Mouse (Mus musculus) liver, adult 2 months (tissue): ENCODE results near the gene Chst3. TPM values are rescaled to one million over a fixed set of nuclear protein-coding genes. Genes with fewer than 3 reads are reported as not detected.

ENCODE experiments used
- DNase-seq: peaks from one replicate; pipeline ENCODE4 v3.0.0-alpha.2; 2011; ENCODE audit warnings: low read depth, low spot score; ENCODE audit errors: extremely low read depth
- H3K27ac ChIP-seq: fragments of 200-500 bp; replicated peaks from 2 replicates; pipeline ENCODE4 v1.5.1; 2012; ENCODE audit warnings: low read depth, mild to moderate bottlenecking, control low read depth, inconsistent platforms, low read length; ENCODE audit not compliant: insufficient read depth
- H3K27me3 ChIP-seq: fragments of 200-500 bp; 2 replicates; pipeline ENCODE4 v1.6.1; 2012; ENCODE audit warnings: mild to moderate bottlenecking, moderate library complexity, low read length, inconsistent platforms; ENCODE audit not compliant: control insufficient read depth, insufficient read depth
- H3K36me3 ChIP-seq: fragments of 200-500 bp; 2 replicates; pipeline ENCODE4 v1.6.1; 2012; ENCODE audit warnings: low read length, inconsistent platforms; ENCODE audit not compliant: control insufficient read depth, insufficient read depth
- H3K4me1 ChIP-seq: fragments of 200-500 bp; 2 replicates; pipeline ENCODE4 v1.6.1; 2011; ENCODE audit warnings: low read length; ENCODE audit not compliant: control insufficient read depth, insufficient read depth
- H3K4me3 ChIP-seq: fragments of 200-500 bp; 2 replicates; pipeline ENCODE4 v1.5.1; 2011; ENCODE audit warnings: low read depth, mild to moderate bottlenecking, control low read depth, low read length, moderate library complexity; ENCODE audit not compliant: insufficient read depth
- H3K79me2 ChIP-seq: fragments of 200-500 bp; 2 replicates; pipeline ENCODE4 v1.6.1; 2012; ENCODE audit warnings: inconsistent platforms, mild to moderate bottlenecking, low read length, moderate library complexity; ENCODE audit not compliant: control insufficient read depth, insufficient read depth
- H3K9ac ChIP-seq: fragments of 200-500 bp; 2 replicates; pipeline ENCODE4 v1.6.1; 2012; ENCODE audit warnings: low read depth, mild to moderate bottlenecking, control low read depth, inconsistent platforms, low read length
- CTCF ChIP-seq: fragments of 200-500 bp; IDR thresholded peaks from 2 replicates; pipeline ENCODE4 v1.5.1; 2011; ENCODE audit warnings: low read depth, low read length, control low read depth
- POLR2A ChIP-seq: fragments of 200-500 bp; IDR thresholded peaks from 2 replicates; pipeline ENCODE4 v1.6.1; 2011; ENCODE audit warnings: low read length, control low read depth; ENCODE audit not compliant: insufficient read depth; ENCODE audit errors: extremely low read depth
- WGBS: fragments of 180-500 bp; shearing (Covaris S2); methylation state at CpG from one replicate; pipeline ENCODE4 v1.1.7; 2018; 5-methylcytosine and 5-hydroxymethylcytosine counted together
- polyA plus RNA-seq: library from polyadenylated mRNA; depleted of rRNA; stranded (reverse); fragments of >200 nt; gene quantifications from 2 replicates; pipeline ENCODE4 v1.2.3, GENCODE M21; 2012
- total RNA-seq: library from RNA; depleted of rRNA; stranded (reverse); fragments of >200 nt; gene quantifications from 2 replicates; pipeline ENCODE4 v1.2.3, GENCODE M21; 2014

Chst3 gene
- total and polyA plus RNA-seq, 2 experiments, result 0.09 to 0.43 TPM

DNA sequence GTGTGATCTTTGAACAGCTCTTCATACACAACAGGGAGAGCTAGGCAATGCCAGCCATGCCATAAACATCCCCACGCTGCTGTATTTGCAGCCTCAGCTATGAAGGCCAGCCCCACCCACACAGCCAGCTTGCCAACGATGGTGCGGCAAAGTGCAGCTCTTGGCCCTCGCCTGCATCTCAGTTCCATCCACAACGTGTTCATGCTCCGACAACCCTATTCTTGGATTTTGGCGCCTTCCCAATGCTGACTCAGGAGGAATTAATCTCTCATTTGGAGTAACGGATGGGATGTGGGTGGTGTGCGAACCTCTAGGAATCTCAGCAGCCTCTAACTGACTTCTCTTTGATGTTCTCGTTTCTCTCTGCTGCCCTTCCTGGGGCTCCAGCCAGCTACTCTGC is 46.0 kb downstream of the Chst3 start:
- WGBS, result 74% methylated on average over 10 of the region's 10 CpGs
- H3K4me1 ChIP-seq, result no peaks in the 10 kb centered on the region
- DNase-seq, result no peak
- TF ChIP-seq POLR2A, result no peak
- TF ChIP-seq CTCF, result no peak
- no peak overlapping the region for H3K9ac ChIP-seq
- H3K27ac ChIP-seq, result no peak overlapping the region
- H3K36me3 ChIP-seq, result no peaks in the 10 kb centered on the region
- no peaks in the 10 kb centered on the region for H3K27me3 ChIP-seq
- H3K79me2 ChIP-seq, result no peaks in the 10 kb centered on the region
- no peak overlapping the region for H3K4me3 ChIP-seq

GRCm38 (mm10) chr10:60172306-60172705 is 46.8 kb downstream of the Chst3 start:
- WGBS, result 90% methylated on average over 4 of the region's 4 CpGs
- DNase-seq, result no peak
- Histone ChIP-seq H3K4me1 (no peaks in the 10 kb centered on the region), H3K36me3 (no peaks in the 10 kb centered on the region), H3K9ac (no peak overlapping the region), H3K27me3 (no peaks in the 10 kb centered on the region), H3K4me3 (no peak overlapping the region), H3K79me2 (no peaks in the 10 kb centered on the region), H3K27ac (no peak overlapping the region)
- no peak for TF ChIP-seq POLR2A
- no peak for TF ChIP-seq CTCF

DNA sequence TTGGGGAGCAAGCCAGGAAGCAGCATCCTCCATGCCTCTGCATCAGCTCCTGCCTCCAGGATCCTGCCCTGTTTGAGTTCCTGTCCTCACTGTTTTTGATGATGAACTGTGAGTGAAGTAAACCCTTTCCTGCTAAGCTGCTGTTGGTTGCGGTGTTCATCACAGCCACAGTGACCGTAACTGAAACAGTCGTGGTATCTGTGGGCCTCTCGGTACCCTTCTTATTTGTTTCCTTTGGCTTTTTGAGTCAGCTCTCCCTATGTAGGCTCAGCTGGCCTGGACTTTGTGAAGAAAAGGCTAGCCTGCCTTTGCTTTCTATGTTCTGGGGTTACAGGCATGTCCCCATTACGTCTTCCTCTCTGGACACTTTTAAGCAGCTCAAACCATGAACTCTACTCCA is 47.7 kb downstream of the Chst3 start:
- no peak for TF ChIP-seq POLR2A
- TF ChIP-seq CTCF, result no peak
- Histone ChIP-seq H3K4me3 (no peak overlapping the region), H3K79me2 (no peaks in the 10 kb centered on the region), H3K9ac (no peak overlapping the region), H3K27ac (no peak overlapping the region), H3K27me3 (no peaks in the 10 kb centered on the region), H3K36me3 (no peaks in the 10 kb centered on the region), H3K4me1 (no peaks in the 10 kb centered on the region)
- no peak for DNase-seq
- whole genome bisulfite sequencing, result 93% methylated on average over 5 of the region's 5 CpGs

- Histone ChIP-seq H3K36me3 (no peaks in the 10 kb centered on the region), H3K27ac (no peak overlapping the region), H3K9ac (no peak overlapping the region), H3K79me2 (no peaks in the 10 kb centered on the region), H3K4me3 (no peak overlapping the region), H3K27me3 (no peaks in the 10 kb centered on the region), H3K4me1 (no peaks in the 10 kb centered on the region)
- no peak for DNase-seq
- TF ChIP-seq CTCF (no peak), POLR2A (no peak)
- 80% methylated on average over 10 of the region's 10 CpGs for WGBS
These were observed 48.6 kb downstream of the Chst3 start for GRCm38 (mm10) chr10:60170326-60171089.

DNA sequence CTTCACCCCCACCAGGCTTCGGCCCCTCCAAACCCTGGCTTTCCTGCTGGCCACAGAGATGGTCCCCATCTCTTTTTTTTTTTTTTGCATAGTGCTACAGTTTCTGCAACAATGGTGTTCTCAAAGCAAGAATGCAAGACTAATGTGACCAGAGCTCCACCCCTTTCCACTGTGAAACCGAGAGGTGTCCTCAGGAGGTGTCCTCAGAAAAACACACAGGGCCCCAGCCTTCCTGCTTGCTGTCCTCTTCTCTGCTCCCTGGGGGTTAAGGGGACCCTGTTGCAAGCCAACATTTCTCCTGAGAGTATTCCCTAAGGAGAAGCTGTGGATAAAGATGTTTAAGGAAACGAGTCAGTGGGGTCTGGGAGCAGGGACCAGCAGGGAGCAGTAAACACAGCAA is 50.1 kb downstream of the Chst3 start:
- no peak for DNase-seq
- no peaks in the 10 kb centered on the region for H3K4me1 ChIP-seq
- 70% methylated on average over 3 of the region's 3 CpGs for WGBS
- H3K27ac ChIP-seq, result no peak overlapping the region
- no peaks in the 10 kb centered on the region for H3K79me2 ChIP-seq
- no peak overlapping the region for H3K9ac ChIP-seq
- no peak overlapping the region for H3K4me3 ChIP-seq
- no peaks in the 10 kb centered on the region for H3K27me3 ChIP-seq
- no peak for TF ChIP-seq CTCF
- no peak for TF ChIP-seq POLR2A
- H3K36me3 ChIP-seq, result no peaks in the 10 kb centered on the region

DNA sequence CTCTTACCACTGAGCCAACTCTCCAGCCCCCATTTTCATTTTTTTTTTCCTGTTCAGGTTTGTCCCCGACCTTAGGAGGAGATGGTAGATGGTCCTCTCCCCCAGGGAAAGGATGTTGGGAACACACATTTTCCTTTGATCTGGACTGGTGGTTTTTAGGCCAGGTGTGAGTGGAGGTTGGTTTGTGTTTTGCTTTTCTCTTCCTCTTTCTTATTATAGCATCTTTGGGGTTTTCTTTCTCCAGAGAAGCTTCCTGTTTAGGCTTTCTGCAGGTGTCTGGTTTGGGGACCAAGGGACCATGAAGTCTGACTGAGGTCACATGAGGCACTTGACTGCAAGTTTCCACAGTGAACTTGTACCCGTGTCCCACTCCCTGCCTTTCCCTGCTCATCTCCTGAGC is 50.8 kb downstream of the Chst3 start:
- TF ChIP-seq POLR2A (no peak), CTCF (no peak)
- WGBS, result 63% methylated on average over 2 of the region's 2 CpGs
- Histone ChIP-seq H3K36me3 (no peaks in the 10 kb centered on the region), H3K27me3 (no peaks in the 10 kb centered on the region), H3K27ac (no peak overlapping the region), H3K9ac (no peak overlapping the region), H3K79me2 (no peaks in the 10 kb centered on the region), H3K4me3 (no peak overlapping the region), H3K4me1 (no peaks in the 10 kb centered on the region)
- no peak for DNase-seq
